Mouse (Mus musculus) neutrophil, adult 59 days (primary cell): ENCODE measurements around the gene Necab3. TPM values are rescaled to one million over a fixed set of nuclear protein-coding genes. Genes with fewer than 3 reads are reported as not detected.

Experiments used
- total RNA-seq, 2 experiments: library from RNA; stranded (reverse); gene quantifications; 1 replicate in 1 of 2; 2 replicates in 1 of 2; pipeline ENCODE4 v1.2.4; 2023

Necab3 gene
- total RNA-seq, result 1 to 10 TPM; 1.1 to 1.8 TPM

GRCm38 (mm10) chr2:154558264-154559039 is at the start of gene Necab3:
Gene Necab3 (minus strand): TSS chr2:154558890.

GRCm38 (mm10) chr2:154603638-154604153 is 45.0 kb upstream of the Necab3 start, which contains the start of gene Pxmp4:
Gene Pxmp4 (minus strand): TSS chr2:154603708.

DNA sequence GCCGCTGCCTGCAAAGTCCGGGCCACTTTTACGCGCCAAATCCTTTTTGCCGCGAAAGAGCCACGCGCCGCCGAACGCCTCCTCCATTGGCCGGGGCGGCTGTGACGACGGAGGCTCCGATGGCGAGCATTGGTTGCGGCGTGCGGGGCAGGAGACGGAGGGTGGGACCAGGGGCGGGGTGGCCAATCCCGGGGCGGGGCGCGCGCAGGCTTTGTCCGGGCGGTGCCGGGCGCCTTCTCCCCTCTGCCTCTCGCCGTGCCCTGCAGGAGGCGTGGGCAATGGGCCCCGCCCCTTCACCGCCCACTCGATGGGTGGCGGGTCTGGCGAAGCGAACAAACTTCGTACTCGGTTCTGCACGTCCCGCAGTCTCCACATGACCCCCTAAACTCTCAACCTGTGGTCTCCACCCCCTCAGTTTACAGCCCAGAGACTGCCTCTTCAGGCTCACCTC is 11.2 kb upstream of the Necab3 start, which contains the start of gene E2f1:
Gene E2f1 (minus strand): TSS at position 57 of the 451 bp plus-strand sequence.

DNA sequence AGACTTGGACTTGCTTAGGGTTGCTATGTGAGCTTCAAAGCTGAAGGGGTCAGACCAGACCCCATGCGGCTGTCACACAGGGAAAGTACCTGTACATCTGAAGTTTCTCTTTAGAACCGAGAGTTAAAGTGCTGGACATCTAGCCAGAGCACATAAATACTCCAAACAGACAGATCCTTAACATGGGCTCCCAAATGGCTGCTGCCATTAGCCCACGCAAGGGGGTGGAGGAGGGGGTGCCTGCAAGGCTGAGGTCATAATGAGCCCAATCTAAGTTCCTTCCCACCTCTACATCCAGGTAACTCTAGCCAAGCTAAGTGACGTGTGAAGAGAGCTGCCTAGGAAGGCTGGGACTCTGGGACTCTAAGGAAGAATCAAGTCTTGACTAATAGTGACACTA is 7.2 kb downstream of the Necab3 start, which contains the start of gene Actl10:
Gene Actl10 (plus strand): TSS at position 301 of the 400 bp plus-strand sequence.

DNA sequence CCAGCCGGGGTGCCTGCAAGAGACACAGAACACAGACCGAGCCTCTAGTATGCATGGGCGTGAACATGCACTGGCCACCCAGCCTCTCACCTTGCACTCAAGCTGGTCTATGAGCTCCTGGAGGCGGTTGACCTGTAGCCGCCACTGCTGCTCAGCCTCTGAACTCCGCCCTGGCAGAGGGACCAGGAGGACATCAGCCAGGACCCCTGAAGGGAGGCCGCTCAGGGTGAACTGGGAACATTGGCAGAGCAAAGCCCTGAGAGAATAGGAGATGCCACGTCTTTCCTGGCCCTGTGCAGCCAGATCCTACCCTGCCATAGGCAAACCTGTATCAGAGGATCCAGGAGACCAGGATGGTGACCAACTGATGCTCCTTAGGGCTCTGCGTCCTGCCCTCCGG is 12.0 kb downstream of the Necab3 start, which contains the start of gene 1700003F12Rik:
Gene 1700003F12Rik (plus strand): TSS at position 375 of the 400 bp plus-strand sequence.

Other genes with a start within 250 kb of the Necab3 start
- 1 to 10 TPM; 4.1 to 5.6 TPM for gene Cdk5rap1, start 185.9 kb downstream of the Necab3 start, total RNA-seq
- 1 to 10 TPM; 1.2 to 2.2 TPM for gene Snta1, start 150.8 kb downstream of the Necab3 start, total RNA-seq
- 10 to 100 TPM; 17.1 to 28.7 TPM for gene Cbfa2t2, start 122.4 kb downstream of the Necab3 start, total RNA-seq
- not detected for gene 1700003F12Rik, start 11.8 kb downstream of the Necab3 start, total RNA-seq
- gene Actl10, start 7.1 kb downstream of the Necab3 start, total RNA-seq, result under 1 TPM in 1 of 2 experiments, not detected in 1; 0.51 TPM
- gene E2f1, start 11.0 kb upstream of the Necab3 start, total RNA-seq, result 10 to 100 TPM; 17.8 to 21.5 TPM
- 10 to 100 TPM; 15.6 to 16.3 TPM for gene Pxmp4, start 44.8 kb upstream of the Necab3 start, total RNA-seq
- 1 to 10 TPM; 4.0 to 4.6 TPM for gene Zfp341, start 54.4 kb upstream of the Necab3 start, total RNA-seq
- not detected for gene 4930519P11Rik, start 54.5 kb upstream of the Necab3 start, total RNA-seq
- gene Chmp4b, start 92.8 kb upstream of the Necab3 start, total RNA-seq, result 100 to 1,000 TPM; 181 to 190 TPM
- not detected for gene Gm14214, start 211.1 kb upstream of the Necab3 start, total RNA-seq
- 100 to 1,000 TPM; 176 to 184 TPM for gene Raly, start 232.2 kb upstream of the Necab3 start, total RNA-seq
- not detected for gene a, start 232.5 kb upstream of the Necab3 start, total RNA-seq